Mouse (Mus musculus) hindbrain, postnatal 0 days (tissue): ENCODE results near the gene Zfp11. TPM values are rescaled to one million over a fixed set of nuclear protein-coding genes. Genes with fewer than 3 reads are reported as not detected.
A peak's percentile ranks its signal among the peaks of the same experiment; 100 is the strongest.

Experiments used
- ATAC-seq: fragments of 200-750 bp; cut with Nextera tagmentation; 2 replicates; pipeline ENCODE4 v1.8.0; 2017; ENCODE audit warnings: mild to moderate bottlenecking, moderate TSS enrichment, moderate library complexity
- DNase-seq: peaks from one replicate; pipeline ENCODE4 v3.0.0-alpha.2; 2015; ENCODE audit warnings: low spot score
- H3K27ac ChIP-seq: fragments of 300-500 bp; sonication (generic); 2 replicates; pipeline ENCODE4 v1.5.1; 2014; ENCODE audit warnings: mild to moderate bottlenecking
- H3K27me3 ChIP-seq: fragments of 300-500 bp; sonication (generic); 2 replicates; pipeline ENCODE4 v1.6.1; 2014; ENCODE audit warnings: low read length, mixed read lengths; ENCODE audit not compliant: insufficient read depth
- H3K36me3 ChIP-seq: fragments of 300-500 bp; sonication (generic); 2 replicates; pipeline ENCODE4 v1.6.1; 2014; ENCODE audit warnings: low read length, mixed read lengths; ENCODE audit not compliant: insufficient read depth
- H3K4me1 ChIP-seq: fragments of 300-500 bp; sonication (generic); 2 replicates; pipeline ENCODE4 v1.6.1; 2014; ENCODE audit warnings: antibody characterized with exemption, low read length, mixed read lengths; ENCODE audit not compliant: insufficient read depth
- H3K4me2 ChIP-seq: fragments of 300-500 bp; sonication (generic); 2 replicates; pipeline ENCODE4 v1.6.1; 2014; ENCODE audit warnings: low read depth, mild to moderate bottlenecking, low read length, moderate library complexity, mixed read lengths
- H3K4me3 ChIP-seq: fragments of 300-500 bp; sonication (generic); 2 replicates; pipeline ENCODE4 v1.5.1; 2014; ENCODE audit warnings: low read length
- H3K9ac ChIP-seq: fragments of 300-500 bp; sonication (generic); replicated peaks from 2 replicates; pipeline ENCODE4 v1.6.1; 2014; ENCODE audit warnings: mild to moderate bottlenecking, low read length, moderate library complexity, mixed read lengths
- H3K9me3 ChIP-seq: fragments of 300-500 bp; sonication (generic); 2 replicates; pipeline ENCODE4 v1.6.1; 2016; ENCODE audit warnings: low read length, mixed read lengths
- CTCF ChIP-seq: IDR thresholded peaks from 2 replicates; pipeline ENCODE4 v1.5.1; 2016; ENCODE audit warnings: antibody characterized with exemption, control low read depth, low read depth
- WGBS: fragments of 180-500 bp; shearing (Covaris S2); extraction: QIAGEN DNeasy Blood & Tissue Kit; methylation state at CpG from one replicate; pipeline ENCODE4 v1.1.7; 2014; 5-methylcytosine and 5-hydroxymethylcytosine counted together
- polyA plus RNA-seq: library from polyadenylated mRNA; unstranded; fragments of >200 nt; fragmentation: Nextera tagmentation; extraction: Ambion mirVana; gene quantifications from 2 replicates; pipeline ENCODE4 v1.2.1, GENCODE M21; 2015
- total RNA-seq: library from RNA; depleted of rRNA; stranded (reverse); fragments of >200 nt; gene quantifications from 2 replicates; pipeline ENCODE4 v1.2.3, GENCODE M21; 2014; rRNA removed

Gene Zfp11
- total RNA-seq = 3.3 and 4.7 TPM in 2 replicates
- 3.2 and 3.4 TPM in 2 replicates for polyA plus RNA-seq

- peak within 1 kb of the TSS; percentile 81 for H3K4me2 ChIP-seq
- peaks cover 4% of the 10 kb centered on the region; the same call in 1 of the 2 replicates for H3K9me3 ChIP-seq
- peak within 1 kb of the TSS; percentile 70 for H3K27ac ChIP-seq
- H3K4me3 ChIP-seq = peak within 1 kb of the TSS; percentile 81
- no peak for TF ChIP-seq CTCF
- no peaks in the 10 kb centered on the region for H3K4me1 ChIP-seq
- peak within 1 kb of the TSS; percentile 87 for H3K9ac ChIP-seq
- no peaks in the 10 kb centered on the region for H3K36me3 ChIP-seq
- peak; percentile 95 for ATAC-seq
- no peaks in the 10 kb centered on the region for H3K27me3 ChIP-seq
- peak; percentile 93 for DNase-seq
- 1% methylated on average over 23 of the region's 23 CpGs for WGBS
Observed at GRCm38 (mm10) chr5:129670036-129670458, at the start of gene Zfp11. Gene Zfp11, minus strand, starts transcription at chr5:129670099.

GRCm38 (mm10) chr5:129717016-129717415 is 47.1 kb upstream of the Zfp11 start:
- 89% methylated on average over 9 of the region's 9 CpGs for WGBS
- Histone ChIP-seq H3K4me3 (no peak overlapping the region), H3K36me3 (peaks cover 19% of the 10 kb centered on the region), H3K27me3 (no peaks in the 10 kb centered on the region), H3K9ac (no peak overlapping the region), H3K9me3 (no peaks in the 10 kb centered on the region), H3K4me1 (0 out of 2 replicates have a peak, but pooled peaks cover 8% of the 10 kb centered on the region), H3K4me2 (no peak overlapping the region), H3K27ac (no peak overlapping the region)
- DNase-seq (no peak), ATAC-seq (no peak)
- peak; percentile 15; the same call in 1 of the 2 replicates for TF ChIP-seq CTCF

- Histone ChIP-seq H3K9ac (peak within 1 kb of the TSS; percentile 72), H3K36me3 (peaks cover 19% of the 10 kb centered on the region), H3K9me3 (no peaks in the 10 kb centered on the region), H3K27me3 (no peaks in the 10 kb centered on the region), H3K4me1 (0 out of 2 replicates have a peak, but pooled peaks cover 8% of the 10 kb centered on the region), H3K4me2 (peak within 1 kb of the TSS; percentile 91), H3K4me3 (peak within 1 kb of the TSS; percentile 85), H3K27ac (peak within 1 kb of the TSS; percentile 72)
- DNase-seq (peak; percentile 97), ATAC-seq (peak; percentile 98)
- TF ChIP-seq CTCF = peak; percentile 18; the same call in 1 of the 2 replicates
- under 1% methylated on average over 33 of the region's 33 CpGs for WGBS
Observed at GRCm38 (mm10) chr5:129715326-129715861, 45.5 kb upstream of the Zfp11 start, which contains the start of gene Mrps17. Gene Mrps17, plus strand, starts transcription at chr5:129715497.

GRCm38 (mm10) chr5:129708412-129708811 is 38.5 kb upstream of the Zfp11 start, which contains the start of gene Sept14:
Gene Sept14, minus strand, starts transcription at chr5:129708512.
- H3K27me3 ChIP-seq = 0 out of 2 replicates have a peak, but pooled peaks cover 1% of the 10 kb centered on the region
- H3K9me3 ChIP-seq = no peaks in the 10 kb centered on the region
- H3K27ac ChIP-seq = no peak within 1 kb of the TSS
- DNase-seq (no peak), ATAC-seq (no peak)
- 64% methylated on average over 2 of the region's 2 CpGs for WGBS
- no peak within 1 kb of the TSS for H3K9ac ChIP-seq
- no peak for TF ChIP-seq CTCF
- H3K4me3 ChIP-seq = no peak within 1 kb of the TSS
- no peaks in the 10 kb centered on the region for H3K4me1 ChIP-seq
- H3K36me3 ChIP-seq = no peaks in the 10 kb centered on the region
- no peak within 1 kb of the TSS for H3K4me2 ChIP-seq

- H3K4me2 ChIP-seq = no peak overlapping the region
- H3K4me1 ChIP-seq = no peaks in the 10 kb centered on the region
- H3K9ac ChIP-seq = no peak overlapping the region
- H3K27me3 ChIP-seq = peaks cover 10% of the 10 kb centered on the region; the same call in 1 of the 2 replicates
- H3K36me3 ChIP-seq = no peaks in the 10 kb centered on the region
- no peak overlapping the region for H3K27ac ChIP-seq
- H3K9me3 ChIP-seq = no peaks in the 10 kb centered on the region
- no peak for TF ChIP-seq CTCF
- ATAC-seq = no peak
- no peak overlapping the region for H3K4me3 ChIP-seq
- DNase-seq = no peak
Observed at GRCm38 (mm10) chr5:129703368-129703767, 33.5 kb upstream of the Zfp11 start.

- no peak for ATAC-seq
- 64% methylated on average over 1 of the region's 1 CpGs for WGBS
Observed at GRCm38 (mm10) chr5:129701706-129702105, 31.8 kb upstream of the Zfp11 start.

GRCm38 (mm10) chr5:129700506-129700905 is 30.6 kb upstream of the Zfp11 start:
- no peak overlapping the region for H3K4me2 ChIP-seq
- H3K4me3 ChIP-seq = no peak overlapping the region
- ATAC-seq (no peak), DNase-seq (peak; percentile 3)
- WGBS = 28% methylated on average over 2 of the region's 2 CpGs
- peaks cover 10% of the 10 kb centered on the region; the same call in 1 of the 2 replicates for H3K27me3 ChIP-seq
- H3K4me1 ChIP-seq = no peaks in the 10 kb centered on the region
- no peak for TF ChIP-seq CTCF
- no peak overlapping the region for H3K9ac ChIP-seq
- H3K27ac ChIP-seq = no peak overlapping the region
- H3K36me3 ChIP-seq = no peaks in the 10 kb centered on the region
- H3K9me3 ChIP-seq = no peaks in the 10 kb centered on the region

More at GRCm38 (mm10) chr5:129701706-129702105, 31.8 kb upstream of the Zfp11 start:
- Histone ChIP-seq H3K4me2 (no peak overlapping the region), H3K9me3 (no peaks in the 10 kb centered on the region), H3K36me3 (no peaks in the 10 kb centered on the region), H3K9ac (no peak overlapping the region), H3K4me3 (no peak overlapping the region), H3K4me1 (no peaks in the 10 kb centered on the region), H3K27ac (no peak overlapping the region), H3K27me3 (peaks cover 10% of the 10 kb centered on the region; the same call in 1 of the 2 replicates)
- no peak for TF ChIP-seq CTCF
- no peak for DNase-seq
